Mouse (Mus musculus): ENCODE results near the gene 9930111J21Rik1. TPM values are rescaled to one million over a fixed set of nuclear protein-coding genes. Genes with fewer than 3 reads are reported as not detected.
"Not testable (repeated sequence)": the region's sequence is repeated elsewhere in the genome, so short reads cannot be mapped to it uniquely, and the experiment has no call there.

9930111J21Rik1 gene
- total and polyA plus RNA-seq, 2 experiments from 2014 or later, result 0.25 to 0.88 TPM

GRCm38 (mm10) chr11:48933422-48933821 is 45.8 kb downstream of the 9930111J21Rik1 start:
- not testable (repeated sequence) for H3K9me3 ChIP-seq (ENCODE audit: low read length); H3K4me1 ChIP-seq (ENCODE audit: insufficient read depth, low read length); H3K4me2 ChIP-seq (ENCODE audit: low read depth, low read length, poor library complexity, severe bottlenecking); DNase-seq (ENCODE audit: low spot score); H3K36me3 ChIP-seq (ENCODE audit: insufficient read depth, low read length); H3K27ac ChIP-seq (ENCODE audit: low read depth, low read length); ATAC-seq (ENCODE audit: low FRiP score); H3K27me3 ChIP-seq (ENCODE audit: insufficient read depth, low read length); H3K4me3 ChIP-seq (ENCODE audit: low read depth, low read length); H3K9ac ChIP-seq (replicated peaks; ENCODE audit: low read length, poor library complexity, severe bottlenecking)
- WGBS, result 81% methylated on average over 1 of the region's 1 CpGs

GRCm38 (mm10) chr11:48928068-48928467 is 51.1 kb downstream of the 9930111J21Rik1 start:
- not testable (repeated sequence) for H3K27ac ChIP-seq (ENCODE audit: low read depth, low read length); H3K9me3 ChIP-seq (ENCODE audit: low read length); DNase-seq (ENCODE audit: low spot score); ATAC-seq (ENCODE audit: low FRiP score); H3K27me3 ChIP-seq (ENCODE audit: insufficient read depth, low read length); H3K4me1 ChIP-seq (ENCODE audit: insufficient read depth, low read length); H3K4me2 ChIP-seq (ENCODE audit: low read depth, low read length, poor library complexity, severe bottlenecking); H3K36me3 ChIP-seq (ENCODE audit: insufficient read depth, low read length); H3K4me3 ChIP-seq (ENCODE audit: low read depth, low read length); H3K9ac ChIP-seq (replicated peaks; ENCODE audit: low read length, poor library complexity, severe bottlenecking)
- WGBS, result 100% methylated on average over 1 of the region's 1 CpGs

GRCm38 (mm10) chr11:48926437-48926836 is 52.8 kb downstream of the 9930111J21Rik1 start:
- H3K27me3 ChIP-seq (ENCODE audit: insufficient read depth, low read length); H3K4me3 ChIP-seq (ENCODE audit: low read depth, low read length); H3K9me3 ChIP-seq (ENCODE audit: low read length); H3K36me3 ChIP-seq (ENCODE audit: insufficient read depth, low read length); H3K4me1 ChIP-seq (ENCODE audit: insufficient read depth, low read length); H3K4me2 ChIP-seq (ENCODE audit: low read depth, low read length, poor library complexity, severe bottlenecking); H3K27ac ChIP-seq (ENCODE audit: low read depth, low read length); ATAC-seq (ENCODE audit: low FRiP score); DNase-seq (ENCODE audit: low spot score); H3K9ac ChIP-seq (replicated peaks; ENCODE audit: low read length, poor library complexity, severe bottlenecking): not testable (repeated sequence)

DNA sequence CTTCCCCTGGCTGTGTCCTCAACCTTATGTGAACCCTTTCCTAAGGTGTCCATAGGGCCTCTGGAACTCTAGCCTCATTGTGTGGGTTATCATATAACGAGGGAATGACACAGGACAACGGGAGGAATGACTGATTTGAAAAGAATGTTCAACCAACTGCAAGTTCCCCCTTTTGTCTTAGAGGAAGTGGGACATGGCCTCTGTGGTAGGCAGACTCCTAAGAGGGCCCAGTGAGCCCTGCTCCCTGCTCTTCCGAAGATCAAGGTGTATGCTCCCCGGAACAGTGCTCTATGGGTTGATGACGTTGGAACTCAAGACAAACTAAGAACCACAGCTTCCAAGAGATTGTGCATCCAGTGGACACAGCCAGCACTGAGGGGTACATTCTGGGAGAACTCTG is 55.4 kb downstream of the 9930111J21Rik1 start:
- ATAC-seq (ENCODE audit: low FRiP score); H3K36me3 ChIP-seq (ENCODE audit: insufficient read depth, low read length); H3K9me3 ChIP-seq (ENCODE audit: low read length); H3K4me3 ChIP-seq (ENCODE audit: low read depth, low read length); DNase-seq (ENCODE audit: low spot score); H3K4me1 ChIP-seq (ENCODE audit: insufficient read depth, low read length); H3K4me2 ChIP-seq (ENCODE audit: low read depth, low read length, poor library complexity, severe bottlenecking); H3K27me3 ChIP-seq (ENCODE audit: insufficient read depth, low read length); H3K9ac ChIP-seq (replicated peaks; ENCODE audit: low read length, poor library complexity, severe bottlenecking); H3K27ac ChIP-seq (ENCODE audit: low read depth, low read length): not testable (repeated sequence)
- 88% methylated on average over 5 of the region's 5 CpGs for WGBS

DNA sequence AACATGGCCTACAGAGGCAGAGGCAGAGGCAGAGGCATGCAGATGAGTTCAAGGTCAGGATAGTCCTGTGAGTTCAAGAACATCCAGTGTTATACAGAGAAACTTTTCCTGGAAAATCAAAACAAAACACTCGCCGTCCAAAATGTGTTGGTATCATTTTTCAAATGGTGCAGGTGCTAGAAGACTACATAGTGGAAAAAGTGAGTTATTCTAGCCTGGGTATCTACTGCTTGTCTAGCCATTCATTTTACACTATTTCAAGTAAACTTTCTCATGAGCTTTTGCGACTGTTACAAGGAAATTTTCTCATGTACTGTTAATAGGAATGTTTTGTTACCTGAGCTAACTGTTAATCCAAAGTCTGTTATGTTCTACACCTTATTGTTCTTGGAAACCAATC is 60.8 kb downstream of the 9930111J21Rik1 start:
- Histone ChIP-seq H3K4me3 (ENCODE audit: low read depth, low read length) (no peak overlapping the region), H3K27me3 (ENCODE audit: insufficient read depth, low read length) (no peaks in the 10 kb centered on the region), H3K4me1 (ENCODE audit: insufficient read depth, low read length) (no peaks in the 10 kb centered on the region), H3K36me3 (ENCODE audit: insufficient read depth, low read length) (no peaks in the 10 kb centered on the region), H3K9me3 (ENCODE audit: low read length) (no peaks in the 10 kb centered on the region), H3K27ac (ENCODE audit: low read depth, low read length) (no peak overlapping the region), H3K4me2 (ENCODE audit: low read depth, low read length, poor library complexity, severe bottlenecking) (no peak overlapping the region), H3K9ac (replicated peaks; ENCODE audit: low read length, poor library complexity, severe bottlenecking) (no peak overlapping the region)
- 88% methylated on average over 3 of the region's 3 CpGs for WGBS
- no peak for ATAC-seq (ENCODE audit: low FRiP score)
- no peak for TF ChIP-seq CTCF (IDR thresholded peaks at IDR 0.05)
- no peak for DNase-seq (ENCODE audit: low spot score)

DNA sequence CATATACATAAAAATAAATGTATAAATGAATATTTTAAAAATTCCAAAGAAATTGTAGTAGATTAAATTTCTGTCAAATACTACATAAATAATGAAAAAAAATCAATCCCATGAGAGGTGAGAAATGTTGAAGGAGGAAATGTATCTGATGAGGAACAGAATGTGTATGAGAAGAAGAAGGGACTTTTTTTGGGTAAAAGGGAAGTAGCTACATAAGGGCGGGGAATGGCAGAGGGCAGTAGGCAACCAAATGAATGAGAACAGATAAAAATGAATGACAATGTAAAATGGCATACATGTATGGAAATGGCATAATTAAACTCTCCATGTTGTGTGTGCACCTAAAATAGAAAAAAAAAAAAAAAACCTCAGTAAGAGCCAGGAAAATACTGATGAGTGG is 65.6 kb downstream of the 9930111J21Rik1 start:
- H3K4me3 ChIP-seq (ENCODE audit: low read depth, low read length), result no peak overlapping the region
- no peak overlapping the region for H3K4me2 ChIP-seq (ENCODE audit: low read depth, low read length, poor library complexity, severe bottlenecking)
- H3K9ac ChIP-seq (replicated peaks; ENCODE audit: low read length, poor library complexity, severe bottlenecking), result no peak overlapping the region
- H3K27ac ChIP-seq (ENCODE audit: low read depth, low read length), result no peak overlapping the region
- WGBS, result 96% methylated on average over 1 of the region's 1 CpGs
- ATAC-seq (ENCODE audit: low FRiP score) (no peak), DNase-seq (ENCODE audit: low spot score) (no peak)
- H3K9me3 ChIP-seq (ENCODE audit: low read length), result no peaks in the 10 kb centered on the region
- H3K36me3 ChIP-seq (ENCODE audit: insufficient read depth, low read length), result no peaks in the 10 kb centered on the region
- H3K4me1 ChIP-seq (ENCODE audit: insufficient read depth, low read length), result no peaks in the 10 kb centered on the region
- no peaks in the 10 kb centered on the region for H3K27me3 ChIP-seq (ENCODE audit: insufficient read depth, low read length)
- TF ChIP-seq CTCF (IDR thresholded peaks at IDR 0.05), result no peak

GRCm38 (mm10) chr11:48908459-48908858 is 70.7 kb downstream of the 9930111J21Rik1 start:
- no peaks in the 10 kb centered on the region for H3K27me3 ChIP-seq (ENCODE audit: insufficient read depth, low read length)
- H3K4me1 ChIP-seq (ENCODE audit: insufficient read depth, low read length), result no peaks in the 10 kb centered on the region
- H3K36me3 ChIP-seq (ENCODE audit: insufficient read depth, low read length), result no peaks in the 10 kb centered on the region
- DNase-seq (ENCODE audit: low spot score) (no peak), ATAC-seq (ENCODE audit: low FRiP score) (no peak)
- H3K27ac ChIP-seq (ENCODE audit: low read depth, low read length), result no peak overlapping the region
- TF ChIP-seq CTCF (IDR thresholded peaks at IDR 0.05), result no peak
- 48% methylated on average over 1 of the region's 1 CpGs for WGBS
- H3K9ac ChIP-seq (replicated peaks; ENCODE audit: low read length, poor library complexity, severe bottlenecking), result no peak overlapping the region
- H3K4me2 ChIP-seq (ENCODE audit: low read depth, low read length, poor library complexity, severe bottlenecking), result no peak overlapping the region
- H3K9me3 ChIP-seq (ENCODE audit: low read length), result no peaks in the 10 kb centered on the region
- H3K4me3 ChIP-seq (ENCODE audit: low read depth, low read length), result no peak overlapping the region
